Mouse (Mus musculus): ENCODE measurements at regions not wholly inside any gene's neighbourhood (a gene's known extent, or its start where the extent isn't known, plus 50 kb on each side); places are given as distances from the start of the nearest gene placed in this dataset.

DNA sequence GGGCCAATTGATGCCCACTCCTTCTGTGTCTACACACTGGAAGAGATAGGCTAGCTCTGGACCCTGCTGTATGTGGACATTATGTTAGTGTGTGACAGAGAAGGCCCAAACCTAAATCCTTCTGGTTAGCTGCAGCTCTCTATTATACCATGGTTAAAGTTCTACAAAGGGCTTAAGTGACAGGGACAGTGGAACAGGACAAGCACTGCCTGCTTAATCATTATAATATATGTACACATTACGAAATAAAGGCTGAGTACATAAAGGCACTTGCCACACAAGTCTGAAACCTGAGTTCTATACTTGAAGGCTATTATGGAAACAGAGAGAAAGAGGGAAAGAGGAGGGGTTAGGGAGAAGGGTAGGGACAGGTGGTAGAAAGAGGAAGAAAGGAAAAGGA, 55.2 kb downstream of the Rdh14 start:
- H3K27me3 ChIP-seq (ENCODE audit: control insufficient read depth, insufficient read depth, low read length, poor library complexity, severe bottlenecking) = no peaks in the 10 kb centered on the region
- no peak for DNase-seq (ENCODE audit: low read depth, low spot score)
- no peaks in the 10 kb centered on the region for H3K36me3 ChIP-seq (ENCODE audit: control insufficient read depth, insufficient read depth, low read length, poor library complexity, severe bottlenecking)

GRCm38 (mm10) chr12:10457960-10458655, 67.5 kb downstream of the Rdh14 start:
- DNase-seq (ENCODE audit: low read depth, low spot score) = no peak
- H3K36me3 ChIP-seq (ENCODE audit: control insufficient read depth, insufficient read depth, low read length, poor library complexity, severe bottlenecking) = no peaks in the 10 kb centered on the region

DNA sequence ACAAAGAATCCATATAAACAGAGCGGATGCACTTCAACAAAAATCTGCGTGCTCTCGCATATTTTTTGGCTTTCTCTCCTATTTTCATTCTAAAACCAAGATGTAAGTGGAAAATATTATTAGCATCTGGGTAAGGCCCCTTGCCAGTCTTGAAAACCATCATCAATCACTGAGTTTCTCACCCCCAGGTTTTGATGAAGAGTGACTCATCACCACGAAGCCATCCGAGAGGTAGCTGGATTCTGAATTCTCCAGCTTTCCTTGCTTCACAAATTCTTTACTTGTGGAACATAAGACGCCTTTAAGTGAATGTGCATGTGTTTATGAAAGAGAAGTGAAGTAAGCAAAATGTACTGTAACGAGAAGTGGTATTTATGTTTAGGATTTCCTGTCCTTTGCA, 71.2 kb downstream of the Rdh14 start:
- Histone ChIP-seq H3K36me3 (ENCODE audit: control insufficient read depth, insufficient read depth, low read length, poor library complexity, severe bottlenecking) (no peaks in the 10 kb centered on the region), H3K27me3 (ENCODE audit: control insufficient read depth, insufficient read depth, low read length, poor library complexity, severe bottlenecking) (no peaks in the 10 kb centered on the region)
- DNase-seq (ENCODE audit: low read depth, low spot score) = no peak

More at GRCm38 (mm10) chr12:10457960-10458655, 67.5 kb downstream of the Rdh14 start:
- H3K27me3 ChIP-seq (ENCODE audit: control insufficient read depth, insufficient read depth, low read length, poor library complexity, severe bottlenecking) = no peaks in the 10 kb centered on the region

DNA sequence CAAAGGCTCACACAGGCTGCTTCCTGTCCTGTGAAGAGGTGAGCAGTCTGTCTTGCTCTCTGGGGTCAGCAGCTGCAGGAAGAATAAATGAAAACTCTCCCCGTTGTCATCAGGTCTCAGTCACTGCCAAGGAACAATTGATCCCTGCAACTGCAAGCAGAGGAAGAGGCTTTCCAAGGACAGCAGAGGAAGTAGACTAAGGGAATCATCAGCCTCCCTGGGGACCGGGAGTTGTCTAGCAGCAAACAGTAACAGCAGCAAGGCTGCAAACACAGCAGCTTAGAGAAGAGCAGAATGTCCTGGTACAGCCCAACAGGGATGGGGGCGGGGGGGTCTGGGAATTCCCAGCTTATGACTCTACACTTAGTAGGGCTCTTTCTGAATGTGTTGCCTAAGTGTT, 72.4 kb downstream of the Rdh14 start:
- DNase-seq (ENCODE audit: low read depth, low spot score) = no peak
- no peaks in the 10 kb centered on the region for H3K27me3 ChIP-seq (ENCODE audit: control insufficient read depth, insufficient read depth, low read length, poor library complexity, severe bottlenecking)
- H3K36me3 ChIP-seq (ENCODE audit: control insufficient read depth, insufficient read depth, low read length, poor library complexity, severe bottlenecking) = no peaks in the 10 kb centered on the region

DNA sequence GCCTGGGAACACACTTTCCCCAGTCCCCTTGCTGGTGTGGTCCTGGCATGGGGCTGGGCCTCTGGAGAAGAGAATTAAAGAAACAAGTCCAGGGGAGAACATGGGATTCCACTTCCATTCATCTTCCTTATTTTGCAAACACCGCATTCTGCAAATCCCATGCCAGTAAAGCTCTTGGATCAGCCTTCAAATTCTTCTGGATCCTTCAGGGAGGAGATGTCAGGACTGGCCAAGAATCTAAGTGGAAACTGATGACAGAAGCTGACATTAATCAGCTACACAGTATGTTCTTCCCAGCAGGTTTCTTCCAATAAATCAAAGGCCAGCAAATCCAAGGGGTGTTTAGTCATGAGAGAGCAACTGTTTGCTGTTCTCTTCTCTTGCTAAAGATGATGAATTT, 83.4 kb downstream of the Rdh14 start:
- Histone ChIP-seq H3K27me3 (ENCODE audit: control insufficient read depth, insufficient read depth, low read length, poor library complexity, severe bottlenecking) (no peaks in the 10 kb centered on the region), H3K36me3 (ENCODE audit: control insufficient read depth, insufficient read depth, low read length, poor library complexity, severe bottlenecking) (no peaks in the 10 kb centered on the region)
- no peak for DNase-seq (ENCODE audit: low read depth, low spot score)

DNA sequence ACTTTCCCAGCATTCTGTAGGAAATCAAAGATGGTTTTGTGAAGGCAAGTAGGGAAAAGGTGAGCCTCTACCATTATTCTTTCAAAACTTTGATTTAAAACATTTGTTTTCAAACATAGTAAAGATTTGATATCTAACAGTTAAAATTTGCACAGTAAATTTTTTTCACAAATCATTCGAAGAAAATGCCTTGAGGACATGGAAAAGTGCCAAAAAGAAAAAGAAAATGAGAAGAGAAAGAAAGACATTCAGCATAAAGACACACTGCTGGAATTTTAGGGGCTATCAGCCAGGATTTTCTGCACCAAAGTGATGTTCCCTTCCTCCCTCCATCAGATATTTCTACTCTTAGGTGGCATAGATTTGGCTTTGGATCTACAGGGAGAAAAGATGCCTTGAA, 90.2 kb downstream of the Rdh14 start:
- DNase-seq (ENCODE audit: low read depth, low spot score) = no peak
- Histone ChIP-seq H3K27me3 (ENCODE audit: control insufficient read depth, insufficient read depth, low read length, poor library complexity, severe bottlenecking) (no peaks in the 10 kb centered on the region), H3K36me3 (ENCODE audit: control insufficient read depth, insufficient read depth, low read length, poor library complexity, severe bottlenecking) (no peaks in the 10 kb centered on the region)

DNA sequence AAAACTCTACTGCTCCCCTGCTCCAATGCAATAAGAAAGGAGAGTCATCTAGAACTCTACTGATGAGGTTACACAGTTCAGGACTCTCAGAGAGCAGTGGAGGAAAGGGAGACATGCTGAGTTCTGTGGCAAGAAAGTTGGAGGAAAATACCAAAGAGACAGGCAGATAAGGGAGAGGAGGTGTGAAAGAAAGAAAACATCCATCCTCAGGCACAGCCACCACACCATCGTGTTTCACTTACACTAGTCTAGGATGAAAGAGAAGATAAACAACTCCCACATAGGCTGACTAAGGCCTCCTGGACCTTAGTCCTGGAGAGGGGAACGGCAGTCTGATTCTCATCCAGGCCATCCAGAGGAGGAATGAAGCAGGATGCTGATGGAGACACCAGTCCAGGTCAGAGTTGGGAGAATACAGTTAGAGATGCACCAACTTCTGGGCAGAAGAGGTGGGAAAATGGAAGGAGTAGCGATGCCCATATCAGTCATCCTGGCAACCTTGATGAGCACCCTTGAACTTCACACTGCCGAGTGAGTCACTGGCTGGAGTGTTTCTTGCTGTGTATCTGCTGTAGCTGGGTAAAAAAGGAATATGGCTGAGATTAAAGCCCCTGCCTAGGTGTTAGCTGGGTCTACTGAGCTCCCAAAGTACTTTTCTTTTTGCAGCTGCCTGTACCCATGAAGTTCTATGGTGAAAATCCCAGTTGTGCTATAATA, 91.9 kb downstream of the Rdh14 start:
- Histone ChIP-seq H3K27me3 (ENCODE audit: control insufficient read depth, insufficient read depth, low read length, poor library complexity, severe bottlenecking) (no peaks in the 10 kb centered on the region), H3K36me3 (ENCODE audit: control insufficient read depth, insufficient read depth, low read length, poor library complexity, severe bottlenecking) (no peaks in the 10 kb centered on the region)
- no peak for DNase-seq (ENCODE audit: low read depth, low spot score)

GRCm38 (mm10) chr12:10506721-10507120, 116.1 kb downstream of the Rdh14 start:
- no peaks in the 10 kb centered on the region for H3K36me3 ChIP-seq (ENCODE audit: control insufficient read depth, insufficient read depth, low read length, poor library complexity, severe bottlenecking)
- no peak for DNase-seq (ENCODE audit: low read depth, low spot score)
- H3K27me3 ChIP-seq (ENCODE audit: control insufficient read depth, insufficient read depth, low read length, poor library complexity, severe bottlenecking) = no peaks in the 10 kb centered on the region

GRCm38 (mm10) chr12:10513526-10513925, 123.0 kb downstream of the Rdh14 start:
- Histone ChIP-seq H3K27me3 (ENCODE audit: control insufficient read depth, insufficient read depth, low read length, poor library complexity, severe bottlenecking) (no peaks in the 10 kb centered on the region), H3K36me3 (ENCODE audit: control insufficient read depth, insufficient read depth, low read length, poor library complexity, severe bottlenecking) (no peaks in the 10 kb centered on the region)
- DNase-seq (ENCODE audit: low read depth, low spot score) = no peak

- no peaks in the 10 kb centered on the region for H3K36me3 ChIP-seq (ENCODE audit: control insufficient read depth, insufficient read depth, low read length, poor library complexity, severe bottlenecking)
- no peaks in the 10 kb centered on the region for H3K27me3 ChIP-seq (ENCODE audit: control insufficient read depth, insufficient read depth, low read length, poor library complexity, severe bottlenecking)
- DNase-seq (ENCODE audit: low read depth, low spot score) = no peak
Measured at GRCm38 (mm10) chr12:10514278-10514677, 123.7 kb downstream of the Rdh14 start.

GRCm38 (mm10) chr12:10524509-10525286, 134.1 kb downstream of the Rdh14 start:
- Histone ChIP-seq H3K36me3 (ENCODE audit: control insufficient read depth, insufficient read depth, low read length, poor library complexity, severe bottlenecking) (no peaks in the 10 kb centered on the region), H3K27me3 (ENCODE audit: control insufficient read depth, insufficient read depth, low read length, poor library complexity, severe bottlenecking) (no peaks in the 10 kb centered on the region)
- DNase-seq (ENCODE audit: low read depth, low spot score) = no peak

- H3K36me3 ChIP-seq (ENCODE audit: control insufficient read depth, insufficient read depth, low read length, poor library complexity, severe bottlenecking) = no peaks in the 10 kb centered on the region
- no peak for DNase-seq (ENCODE audit: low read depth, low spot score)
- no peaks in the 10 kb centered on the region for H3K27me3 ChIP-seq (ENCODE audit: control insufficient read depth, insufficient read depth, low read length, poor library complexity, severe bottlenecking)
Measured at GRCm38 (mm10) chr12:10525934-10526333, 135.4 kb downstream of the Rdh14 start.

GRCm38 (mm10) chr12:10529077-10529476, 138.5 kb downstream of the Rdh14 start:
- no peak for DNase-seq (ENCODE audit: low read depth, low spot score)
- Histone ChIP-seq H3K36me3 (ENCODE audit: control insufficient read depth, insufficient read depth, low read length, poor library complexity, severe bottlenecking) (no peaks in the 10 kb centered on the region), H3K27me3 (ENCODE audit: control insufficient read depth, insufficient read depth, low read length, poor library complexity, severe bottlenecking) (no peaks in the 10 kb centered on the region)

GRCm38 (mm10) chr12:10530996-10531395, 140.4 kb downstream of the Rdh14 start:
- no peak for DNase-seq (ENCODE audit: low read depth, low spot score)
- Histone ChIP-seq H3K36me3 (ENCODE audit: control insufficient read depth, insufficient read depth, low read length, poor library complexity, severe bottlenecking) (no peaks in the 10 kb centered on the region), H3K27me3 (ENCODE audit: control insufficient read depth, insufficient read depth, low read length, poor library complexity, severe bottlenecking) (no peaks in the 10 kb centered on the region)

- no peaks in the 10 kb centered on the region for H3K36me3 ChIP-seq (ENCODE audit: control insufficient read depth, insufficient read depth, low read length, poor library complexity, severe bottlenecking)
- no peak for DNase-seq (ENCODE audit: low read depth, low spot score)
- no peaks in the 10 kb centered on the region for H3K27me3 ChIP-seq (ENCODE audit: control insufficient read depth, insufficient read depth, low read length, poor library complexity, severe bottlenecking)
Measured at GRCm38 (mm10) chr12:10533971-10534370, 143.4 kb downstream of the Rdh14 start.
